Mouse (Mus musculus) CH12.LX (cell line): ENCODE results near the gene Fbln5. TPM values are rescaled to one million over a fixed set of nuclear protein-coding genes. Genes with fewer than 3 reads are reported as not detected.

ENCODE experiments used
- DNase-seq: peaks from one replicate; pipeline ENCODE4 v3.0.0-alpha.2; 2013; ENCODE audit errors: extremely low read depth
- H3K27ac ChIP-seq: 2 replicates; pipeline ENCODE4 v1.5.1; 2012; ENCODE audit warnings: low read depth, mild to moderate bottlenecking, control low read depth, moderate library complexity; ENCODE audit not compliant: insufficient read depth
- H3K27me3 ChIP-seq: replicated peaks from 2 replicates; pipeline ENCODE3; 2012; ENCODE audit warnings: inconsistent platforms
- H3K36me3 ChIP-seq, 2 experiments: replicated peaks in 1 of 2; 2 replicates each; pipeline versions ENCODE3 to v1.6.1; 2012; ENCODE audit warnings: inconsistent platforms in 1 of 2, low read length in 1 of 2, mild to moderate bottlenecking in 1 of 2, mixed read lengths in 1 of 2, moderate library complexity in 1 of 2; ENCODE audit not compliant: control insufficient read depth in 1 of 2, insufficient read depth in 1 of 2
- H3K4me1 ChIP-seq, 2 experiments: 2 replicates each; pipeline ENCODE4 v1.6.1; 2012; ENCODE audit warnings: inconsistent platforms in 1 of 2, moderate library complexity in 1 of 2; ENCODE audit not compliant: insufficient read depth in 2 of 2, control insufficient read depth in 1 of 2
- H3K4me2 ChIP-seq: 2 replicates; pipeline ENCODE4 v1.6.1; 2012; ENCODE audit warnings: low read depth, mild to moderate bottlenecking, control low read depth; ENCODE audit not compliant: poor library complexity, insufficient read depth, severe bottlenecking
- H3K4me3 ChIP-seq, 3 experiments: fragments of 150-350 bp in 1 of 3; sonication (generic) in 1 of 3; replicated peaks in 1 of 3; 2 replicates each; pipeline versions ENCODE3 to v1.5.1; 2011 to 2012; ENCODE audit warnings: low read depth in 2 of 3, low read length in 2 of 3, mild to moderate bottlenecking in 2 of 3, moderate library complexity in 2 of 3, control low read depth in 1 of 3, improper control_type of control experiment in 1 of 3, inconsistent platforms in 1 of 3, mixed read lengths in 1 of 3; ENCODE audit not compliant: poor library complexity in 1 of 3
- H3K79me2 ChIP-seq: replicated peaks from 2 replicates; pipeline ENCODE4 v1.6.1; 2012; ENCODE audit warnings: mild to moderate bottlenecking, moderate library complexity; ENCODE audit not compliant: control insufficient read depth, poor library complexity, insufficient read depth, severe bottlenecking; ENCODE audit errors: extremely low read depth
- H3K9ac ChIP-seq: 2 replicates; pipeline ENCODE4 v1.6.1; 2012; ENCODE audit warnings: low read depth, mild to moderate bottlenecking, control low read depth, moderate library complexity; ENCODE audit not compliant: insufficient read depth
- H3K9me3 ChIP-seq: replicated peaks from 2 replicates; pipeline ENCODE3; 2012; ENCODE audit warnings: low read length, inconsistent platforms, mixed read lengths
- BHLHE40 ChIP-seq: IDR thresholded peaks from 2 replicates; pipeline ENCODE4 v1.6.1; 2011; ENCODE audit warnings: mild to moderate bottlenecking, low read depth, low read length, improper control_type of control experiment
- CHD2 ChIP-seq: IDR thresholded peaks from 2 replicates; pipeline ENCODE4 v1.6.1; 2011; ENCODE audit warnings: low read length, improper control_type of control experiment
- CTCF ChIP-seq, 2 experiments: IDR thresholded peaks in 1 of 2; conservative IDR thresholded peaks in 1 of 2; 2 replicates each; pipeline ENCODE4 v1.5.1; 2011 to 2012; ENCODE audit warnings: low read depth in 2 of 2, low read length in 2 of 2, improper control_type of control experiment in 1 of 2, inconsistent platforms in 1 of 2, mild to moderate bottlenecking in 1 of 2, moderate library complexity in 1 of 2
- E2F4 ChIP-seq: IDR thresholded peaks from 2 replicates; pipeline ENCODE4 v1.6.1; 2011; ENCODE audit warnings: low read depth, low read length, improper control_type of control experiment; ENCODE audit not compliant: insufficient replicate concordance
- ELF1 ChIP-seq: IDR thresholded peaks from 2 replicates; pipeline ENCODE4 v1.6.1; 2014; ENCODE audit warnings: low read depth, mild to moderate bottlenecking, inconsistent platforms, low read length, improper control_type of control experiment
- GABPA ChIP-seq: IDR thresholded peaks from 2 replicates; pipeline ENCODE4 v1.6.1; 2012; ENCODE audit warnings: low read depth, low read length, improper control_type of control experiment, inconsistent platforms; ENCODE audit not compliant: insufficient replicate concordance
- HCFC1 ChIP-seq: IDR thresholded peaks from 2 replicates; pipeline ENCODE4 v1.6.1; 2012; ENCODE audit warnings: low read depth, mild to moderate bottlenecking, inconsistent platforms, low read length, improper control_type of control experiment
- IRF4 ChIP-seq: IDR thresholded peaks from 2 replicates; pipeline ENCODE4 v1.6.1; 2014; ENCODE audit warnings: low read depth, mild to moderate bottlenecking, inconsistent platforms, low read length, improper control_type of control experiment
- MAFK ChIP-seq: IDR thresholded peaks from 2 replicates; pipeline ENCODE4 v1.6.1; 2011; ENCODE audit warnings: low read length, improper control_type of control experiment; ENCODE audit not compliant: insufficient replicate concordance
- MAX ChIP-seq: IDR thresholded peaks from 2 replicates; pipeline ENCODE4 v1.6.1; 2011; ENCODE audit warnings: low read length, improper control_type of control experiment
- MAZ ChIP-seq: IDR thresholded peaks from 2 replicates; pipeline ENCODE4 v1.6.1; 2012; ENCODE audit warnings: low read depth, mild to moderate bottlenecking, inconsistent platforms, low read length, improper control_type of control experiment, moderate library complexity
- MXI1 ChIP-seq: IDR thresholded peaks from 2 replicates; pipeline ENCODE4 v1.6.1; 2011; ENCODE audit warnings: mild to moderate bottlenecking, low read depth, low read length, improper control_type of control experiment
- MYC ChIP-seq: IDR thresholded peaks from 2 replicates; pipeline ENCODE4 v1.6.1; 2011; ENCODE audit warnings: low read depth, mild to moderate bottlenecking, improper control_type of control experiment, low read length
- POLR2AphosphoS2 ChIP-seq: IDR thresholded peaks from 2 replicates; pipeline ENCODE4 v1.6.1; 2011; ENCODE audit warnings: low read depth, low read length, improper control_type of control experiment
- RCOR1 ChIP-seq: conservative IDR thresholded peaks from 2 replicates; pipeline ENCODE4 v1.6.1; 2012; ENCODE audit warnings: low read depth, mild to moderate bottlenecking, inconsistent platforms, low read length, improper control_type of control experiment
- SIN3A ChIP-seq: IDR thresholded peaks from 2 replicates; pipeline ENCODE4 v1.6.1; 2012; ENCODE audit warnings: low read length, improper control_type of control experiment, inconsistent platforms
- SMC3 ChIP-seq: IDR thresholded peaks from 2 replicates; pipeline ENCODE4 v1.6.1; 2011; ENCODE audit warnings: low read depth, low read length, improper control_type of control experiment
- TBP ChIP-seq: conservative IDR thresholded peaks from 2 replicates; pipeline ENCODE4 v1.6.1; 2011; ENCODE audit warnings: low read depth, low read length, improper control_type of control experiment
- TCF12 ChIP-seq: IDR thresholded peaks from 2 replicates; pipeline ENCODE4 v1.6.1; 2014; ENCODE audit warnings: low read depth, mild to moderate bottlenecking, inconsistent platforms, low read length, improper control_type of control experiment
- USF1 ChIP-seq: IDR thresholded peaks from 2 replicates; pipeline ENCODE4 v1.6.1; 2014; ENCODE audit warnings: low read depth, mild to moderate bottlenecking, inconsistent platforms, low read length, improper control_type of control experiment
- USF2 ChIP-seq: conservative IDR thresholded peaks from 2 replicates; pipeline ENCODE4 v1.6.1; 2011; ENCODE audit warnings: low read depth, low read length, improper control_type of control experiment
- ZC3H11A ChIP-seq: IDR thresholded peaks from 2 replicates; pipeline ENCODE4 v1.6.1; 2012; ENCODE audit warnings: low read depth, mild to moderate bottlenecking, inconsistent platforms, low read length, improper control_type of control experiment
- ZKSCAN1 ChIP-seq: IDR thresholded peaks from 2 replicates; pipeline ENCODE4 v1.6.1; 2012; ENCODE audit warnings: low read depth, inconsistent platforms, low read length, improper control_type of control experiment, borderline replicate concordance
- ZMIZ1 ChIP-seq: IDR thresholded peaks from 2 replicates; pipeline ENCODE4 v1.6.1; 2012; ENCODE audit warnings: low read depth, mild to moderate bottlenecking, inconsistent platforms, low read length, improper control_type of control experiment
- dilution Hi-C: fragments of 300-500 bp; cut with MboI; formaldehyde crosslinking; loops from 2 replicates; pipeline ENCODE4 v1.14.3; 2020; ENCODE audit warnings: low sequenced_read_pairs; ENCODE audit not compliant: extremely low pct_unique_long_range_greater_than_20kb, extremely low pct_ligation_motif_present
- in situ Hi-C: fragments of 300-500 bp; cut with MboI; formaldehyde crosslinking; loops from 3 replicates; pipeline ENCODE4 v1.14.3; 2019; ENCODE audit warnings: low sequenced_read_pairs, low pct_ligation_motif_present, low pct_unique_long_range_greater_than_20kb, mixed read lengths
- polyA plus RNA-seq: library from polyadenylated mRNA; unstranded; fragments of >175 nt; gene quantifications from 2 replicates; pipeline ENCODE4 v1.2.1, GENCODE M21; 2012; ENCODE audit warnings: low read depth; ENCODE audit not compliant: insufficient read length
- total RNA-seq, 2 experiments: library from RNA; depleted of rRNA; stranded (reverse); fragments of 300-350 nt in 1 of 2; fragments of >200 nt in 1 of 2; gene quantifications; 2 replicates each; pipeline ENCODE4 v1.2.3; 2012 to 2014

The Fbln5 gene
- total and polyA plus RNA-seq, 3 experiments, result 0.04 to 3.2 (median 0.11) TPM

GRCm38 (mm10) chr12:101742375-101742774 lies 76.5 kb downstream of the Fbln5 start:
- H3K4me3 ChIP-seq, result no peak overlapping the region
- no peak overlapping the region for H3K9ac ChIP-seq
- peaks cover 0 to 8% of the 10 kb centered on the region in 2 experiments; a peak in 2 of 4 replicates for H3K4me1 ChIP-seq
- no peaks in the 10 kb centered on the region for H3K9me3 ChIP-seq
- H3K27ac ChIP-seq, result no peak overlapping the region
- no peaks in the 10 kb centered on the region for H3K36me3 ChIP-seq
- no peaks in the 10 kb centered on the region for H3K79me2 ChIP-seq
- no peak overlapping the region for H3K4me2 ChIP-seq
- DNase-seq, result no peak
- TF ChIP-seq SMC3 (no peak), CHD2 (no peak), E2F4 (no peak), IRF4 (no peak), MAFK (no peak), MXI1 (no peak), ELF1 (no peak), BHLHE40 (no peak), MAX (no peak), POLR2AphosphoS2 (no peak), HCFC1 (no peak), RCOR1 (no peak), ZC3H11A (no peak), USF2 (no peak), TCF12 (no peak), MAZ (no peak)
- dilution Hi-C loops, result no loop called here
- in situ Hi-C loops, result no loop called here
- H3K27me3 ChIP-seq, result peaks cover 27% of the 10 kb centered on the region

DNA sequence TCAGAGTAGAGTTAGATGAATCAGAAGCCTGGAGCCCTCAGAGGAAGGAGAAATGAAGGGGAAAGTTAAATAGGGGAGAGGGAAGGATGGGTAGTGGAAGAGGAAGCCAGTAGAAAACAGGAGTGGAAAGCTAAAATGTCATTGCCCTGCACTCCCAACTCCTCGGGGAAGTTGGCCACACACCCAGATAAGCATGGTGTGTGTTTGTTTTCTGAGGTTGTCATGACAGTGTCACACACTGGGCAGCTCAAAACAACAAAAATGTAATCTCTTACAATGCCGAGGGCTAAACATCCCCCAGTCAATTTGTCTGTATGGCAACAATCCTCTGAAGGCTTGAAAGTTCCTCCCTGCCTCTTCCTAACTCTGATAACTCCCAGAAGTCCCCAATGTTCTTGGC lies 78.4 kb downstream of the Fbln5 start:
- H3K4me2 ChIP-seq, result no peak overlapping the region; the same call in 1 of the 2 replicates
- in situ Hi-C loops, result no loop called here
- peaks cover 25% of the 10 kb centered on the region for H3K27me3 ChIP-seq
- TF ChIP-seq HCFC1, result no peak
- no peak for TF ChIP-seq IRF4
- no peak for TF ChIP-seq SMC3
- no peak for TF ChIP-seq CHD2
- no peak for TF ChIP-seq E2F4
- TF ChIP-seq MXI1, result no peak
- no peak for TF ChIP-seq TBP
- no peak for TF ChIP-seq CTCF (conservative IDR thresholded peaks at IDR 0.05 in 1 of 2, IDR thresholded peaks at IDR 0.05 in 1 of 2; ENCODE audit: low read depth in 2 of 2, low read length in 2 of 2)
- no peak for TF ChIP-seq MYC
- no peak for TF ChIP-seq ZC3H11A
- no peak for TF ChIP-seq SIN3A
- TF ChIP-seq ZKSCAN1, result no peak
- TF ChIP-seq USF1, result no peak
- no peak for TF ChIP-seq GABPA
- TF ChIP-seq ZMIZ1, result no peak
- TF ChIP-seq MAX, result no peak
- no peaks in the 10 kb centered on the region for H3K79me2 ChIP-seq
- H3K9ac ChIP-seq, result no peak overlapping the region
- H3K27ac ChIP-seq, result no peak overlapping the region
- H3K4me3 ChIP-seq, result no peak overlapping the region
- H3K4me1 ChIP-seq, result peaks cover 0 to 8% of the 10 kb centered on the region in 2 experiments; a peak in 2 of 4 replicates
- no peak for DNase-seq
- dilution Hi-C loops, result no loop called here
- H3K36me3 ChIP-seq, result no peaks in the 10 kb centered on the region
- H3K9me3 ChIP-seq, result no peaks in the 10 kb centered on the region
